Mouse (Mus musculus) ES-Bruce4 (cell line): ENCODE results near the gene Acer3.

Experiments used
- CTCF ChIP-seq: IDR thresholded peaks from one replicate; pipeline ENCODE4 v1.8.1; 2011; ENCODE audit warnings: low read depth, low read length
- POLR2A ChIP-seq: IDR thresholded peaks from one replicate; pipeline ENCODE4 v1.8.1; 2011; ENCODE audit warnings: low read length; ENCODE audit not compliant: insufficient read depth

GRCm38 (mm10) chr7:98329651-98330374 lies 8.8 kb upstream of the Acer3 start:
- no peak for TF ChIP-seq POLR2A
- TF ChIP-seq CTCF: no peak
